In genomic region chr17:27169952-27170695, GRCm38 (mm10) we compare ENCODE assay signal across 13 mouse cellular contexts. TPM values are rescaled to one million over a fixed set of nuclear protein-coding genes. Genes with fewer than 3 reads are reported as not detected.
A peak's percentile ranks its signal among the peaks of the same experiment; 100 is the strongest.
DNase-seq lines count a peak whose midpoint lies in the region; ATAC-seq lines count a peak whose summit lies in the region.
"Had no signal": no experiment of that assay in that cellular context is flagged by ENCODE, and none has a peak within 500 bp of the region (broad histone marks: within the 10 kb centered on the region; RNA-seq: fewer than 3 reads in every experiment).

No protein-coding gene starts in this region.

- H3K4me1 ChIP-seq in forebrain, embryonic 12.5 days, result peaks cover 4% of the 10 kb centered on the region; the same call in 1 of the 2 replicates
- peaks cover 4% of the 10 kb centered on the region; the same call in 1 of the 2 replicates for H3K4me1 ChIP-seq in forebrain, embryonic 13.5 days
- H3K4me1 ChIP-seq in midbrain, embryonic 10.5 days, result peaks cover under 1% of the 10 kb centered on the region
- H3K4me1 ChIP-seq in midbrain, embryonic 14.5 days (ENCODE audit: control insufficient read depth, insufficient read depth, low read length), result peaks cover under 1% of the 10 kb centered on the region; the same call in 1 of the 2 replicates
- peaks cover 20% of the 10 kb centered on the region for H3K4me1 ChIP-seq in embryonic facial prominence, embryonic 15.5 days
- H3K4me1 ChIP-seq in forebrain, embryonic 11.5 days (replicated peaks; ENCODE audit: control insufficient read depth, insufficient read depth, low read length), result no peaks in the 10 kb centered on the region

- no peak for DNase-seq in midbrain, embryonic 10.5 days (ENCODE audit: low spot score)
- DNase-seq in midbrain, embryonic 14.5 days, result no peak
- DNase-seq in urinary bladder, adult 18-20 months (ENCODE audit: low spot score in 2 of 2), result no peak
- no peak for DNase-seq in forebrain, embryonic 11.5 days (ENCODE audit: low spot score)
- DNase-seq in left cerebral cortex, adult 18-20 months (ENCODE audit: low spot score in 2 of 2), result no peak
- DNase-seq: gastrocnemius, postnatal 10 days; heart, postnatal 4 days; kidney, adult 9 months; thymus, adult 2 months had no signal

- no peak overlapping the region for H3K4me2 ChIP-seq in forebrain, embryonic 12.5 days
- H3K4me2 ChIP-seq in forebrain, embryonic 13.5 days, result no peak overlapping the region
- no peak overlapping the region for H3K4me2 ChIP-seq in midbrain, embryonic 14.5 days (ENCODE audit: low read length)
- no peak overlapping the region for H3K4me2 ChIP-seq in embryonic facial prominence, embryonic 15.5 days (replicated peaks)
- H3K4me2 ChIP-seq in forebrain, embryonic 11.5 days (ENCODE audit: low read depth, low read length, severe bottlenecking), result no peak overlapping the region

- H3K36me3 ChIP-seq in forebrain, embryonic 12.5 days (replicated peaks), result no peaks in the 10 kb centered on the region
- no peaks in the 10 kb centered on the region for H3K36me3 ChIP-seq in forebrain, embryonic 13.5 days (ENCODE audit: poor library complexity, severe bottlenecking)
- no peaks in the 10 kb centered on the region for H3K36me3 ChIP-seq in midbrain, embryonic 10.5 days
- H3K36me3 ChIP-seq in midbrain, embryonic 14.5 days (ENCODE audit: control insufficient read depth, insufficient read depth, low read length), result no peaks in the 10 kb centered on the region
- H3K36me3 ChIP-seq in embryonic facial prominence, embryonic 15.5 days, result no peaks in the 10 kb centered on the region
- no peaks in the 10 kb centered on the region for H3K36me3 ChIP-seq in forebrain, embryonic 11.5 days (ENCODE audit: control insufficient read depth, insufficient read depth, low read length)

- no peak overlapping the region for H3K4me3 ChIP-seq in forebrain, embryonic 12.5 days (replicated peaks)
- H3K4me3 ChIP-seq in forebrain, embryonic 13.5 days, result no peak overlapping the region
- H3K4me3 ChIP-seq in midbrain, embryonic 10.5 days, result no peak overlapping the region
- H3K4me3 ChIP-seq in midbrain, embryonic 14.5 days (replicated peaks; ENCODE audit: low read depth, low read length), result no peak overlapping the region
- no peak overlapping the region for H3K4me3 ChIP-seq in embryonic facial prominence, embryonic 15.5 days (replicated peaks)
- H3K4me3 ChIP-seq in forebrain, embryonic 11.5 days (ENCODE audit: low read depth, low read length), result no peak overlapping the region

- H3K27ac ChIP-seq in forebrain, embryonic 12.5 days, result 0 out of 2 replicates have a peak overlapping the region, but pooled peaks have one; percentile 42
- no peak overlapping the region for H3K27ac ChIP-seq in forebrain, embryonic 13.5 days
- peak overlapping the region; percentile 42; the same call in 1 of the 2 replicates for H3K27ac ChIP-seq in midbrain, embryonic 10.5 days (replicated peaks)
- no peak overlapping the region for H3K27ac ChIP-seq in midbrain, embryonic 14.5 days (replicated peaks; ENCODE audit: low read depth, low read length)
- H3K27ac ChIP-seq in embryonic facial prominence, embryonic 15.5 days (replicated peaks), result peak overlapping the region; percentile 79
- no peak overlapping the region for H3K27ac ChIP-seq in forebrain, embryonic 11.5 days (ENCODE audit: low read depth, low read length)

- ATAC-seq in forebrain, embryonic 12.5 days (ENCODE audit: low FRiP score), result no peak
- ATAC-seq in forebrain, embryonic 13.5 days, result no peak
- ATAC-seq in midbrain, embryonic 14.5 days (ENCODE audit: low FRiP score, low TSS enrichment), result no peak
- no peak for ATAC-seq in embryonic facial prominence, embryonic 15.5 days (ENCODE audit: insufficient number of reproducible peaks, low FRiP score, low TSS enrichment, low read depth)
- no peak for ATAC-seq in forebrain, embryonic 11.5 days (replicated peaks; ENCODE audit: low FRiP score)

- no peak overlapping the region for H3K9ac ChIP-seq in forebrain, embryonic 12.5 days
- no peak overlapping the region for H3K9ac ChIP-seq in forebrain, embryonic 13.5 days
- H3K9ac ChIP-seq in midbrain, embryonic 14.5 days (replicated peaks; ENCODE audit: low read length), result no peak overlapping the region
- H3K9ac ChIP-seq in embryonic facial prominence, embryonic 15.5 days, result no peak overlapping the region
- no peak overlapping the region for H3K9ac ChIP-seq in forebrain, embryonic 11.5 days (ENCODE audit: low read length)

- WGBS in forebrain, embryonic 12.5 days, result 76% methylated on average over 11 of the region's 11 CpGs
- 73% methylated on average over 11 of the region's 11 CpGs for WGBS in forebrain, embryonic 13.5 days
- 76% methylated on average over 11 of the region's 11 CpGs for WGBS in midbrain, embryonic 10.5 days
- WGBS in midbrain, embryonic 14.5 days, result 83% methylated on average over 11 of the region's 11 CpGs
- WGBS in embryonic facial prominence, embryonic 15.5 days, result 47% methylated on average over 11 of the region's 11 CpGs
- 68% methylated on average over 11 of the region's 11 CpGs for WGBS in forebrain, embryonic 11.5 days

- no peaks in the 10 kb centered on the region for H3K27me3 ChIP-seq in forebrain, embryonic 12.5 days
- no peaks in the 10 kb centered on the region for H3K27me3 ChIP-seq in forebrain, embryonic 13.5 days
- H3K27me3 ChIP-seq in midbrain, embryonic 10.5 days (ENCODE audit: low read depth, poor library complexity, severe bottlenecking), result no peaks in the 10 kb centered on the region
- no peaks in the 10 kb centered on the region for H3K27me3 ChIP-seq in midbrain, embryonic 14.5 days (ENCODE audit: control insufficient read depth, insufficient read depth, low read length)
- no peaks in the 10 kb centered on the region for H3K27me3 ChIP-seq in embryonic facial prominence, embryonic 15.5 days
- H3K27me3 ChIP-seq in forebrain, embryonic 11.5 days (ENCODE audit: control insufficient read depth, insufficient read depth, low read length), result no peaks in the 10 kb centered on the region

- H3K9me3 ChIP-seq in forebrain, embryonic 12.5 days, result no peaks in the 10 kb centered on the region
- no peaks in the 10 kb centered on the region for H3K9me3 ChIP-seq in forebrain, embryonic 13.5 days (replicated peaks)
- no peaks in the 10 kb centered on the region for H3K9me3 ChIP-seq in midbrain, embryonic 10.5 days (replicated peaks)
- H3K9me3 ChIP-seq in midbrain, embryonic 14.5 days (ENCODE audit: control insufficient read depth, low read length), result no peaks in the 10 kb centered on the region
- no peaks in the 10 kb centered on the region for H3K9me3 ChIP-seq in embryonic facial prominence, embryonic 15.5 days (replicated peaks)
- no peaks in the 10 kb centered on the region for H3K9me3 ChIP-seq in forebrain, embryonic 11.5 days (ENCODE audit: control insufficient read depth, low read length)

RNA-seq across cellular contexts. Expression of gene Ip6k3, which starts 2.5 kb away (rescaled TPM):
- 0.13 TPM in 1 of 2 replicates, not detected in the other for polyA plus RNA-seq in forebrain, embryonic 12.5 days (2016; fragmentation: Nextera tagmentation; extraction: Ambion mirVana)
- polyA plus RNA-seq in forebrain, embryonic 13.5 days (2015; fragmentation: Nextera tagmentation; extraction: Ambion mirVana), result 0.21 and 0.35 TPM in 2 replicates
- 0.29 TPM in 1 of 2 replicates, not detected in the other for polyA plus RNA-seq in midbrain, embryonic 10.5 days (2016; fragmentation: Nextera tagmentation; extraction: Ambion mirVana)
- polyA plus RNA-seq in midbrain, embryonic 14.5 days (2014; fragmentation: Nextera tagmentation; extraction: Ambion mirVana), result 0.20 and 0.36 TPM in 2 replicates
- polyA plus RNA-seq in embryonic facial prominence, embryonic 15.5 days (2015; fragmentation: Nextera tagmentation; extraction: Ambion mirVana), result 0.81 and 0.91 TPM in 2 replicates
- 0.08 and 0.19 TPM in 2 replicates for polyA plus RNA-seq in forebrain, embryonic 11.5 days (2014; fragmentation: Nextera tagmentation; extraction: Ambion mirVana)
- total RNA-seq in left cerebral cortex, adult 18-20 months (2021), result under 1 TPM; 0.60 to 0.70 TPM
- total RNA-seq: layer of hippocampus, postnatal 10 days had no signal

RNA-seq across cellular contexts. Expression of gene Lemd2, which starts 34.1 kb away (rescaled TPM):
- polyA plus RNA-seq in forebrain, embryonic 12.5 days (2016; fragmentation: Nextera tagmentation; extraction: Ambion mirVana), result 30.6 and 30.8 TPM in 2 replicates
- polyA plus RNA-seq in forebrain, embryonic 13.5 days (2015; fragmentation: Nextera tagmentation; extraction: Ambion mirVana), result 14.6 and 16.4 TPM in 2 replicates
- polyA plus RNA-seq in midbrain, embryonic 10.5 days (2016; fragmentation: Nextera tagmentation; extraction: Ambion mirVana), result 16.4 and 20.8 TPM in 2 replicates
- 20.8 and 30.7 TPM in 2 replicates for polyA plus RNA-seq in midbrain, embryonic 14.5 days (2014; fragmentation: Nextera tagmentation; extraction: Ambion mirVana)
- polyA plus RNA-seq in embryonic facial prominence, embryonic 15.5 days (2015; fragmentation: Nextera tagmentation; extraction: Ambion mirVana), result 17.3 and 18.7 TPM in 2 replicates
- polyA plus RNA-seq in forebrain, embryonic 11.5 days (2014; fragmentation: Nextera tagmentation; extraction: Ambion mirVana), result 18.1 and 27.8 TPM in 2 replicates
- 10 to 100 TPM; 38.8 to 46.6 TPM for total RNA-seq in left cerebral cortex, adult 18-20 months (2021)

RNA-seq across cellular contexts. Expression of gene Uqcc2, which starts 36.4 kb away (rescaled TPM):
- polyA plus RNA-seq in forebrain, embryonic 12.5 days (2016; fragmentation: Nextera tagmentation; extraction: Ambion mirVana), result 274 and 306 TPM in 2 replicates
- polyA plus RNA-seq in forebrain, embryonic 13.5 days (2015; fragmentation: Nextera tagmentation; extraction: Ambion mirVana), result 310 and 318 TPM in 2 replicates
- 404 and 411 TPM in 2 replicates for polyA plus RNA-seq in midbrain, embryonic 10.5 days (2016; fragmentation: Nextera tagmentation; extraction: Ambion mirVana)
- polyA plus RNA-seq in midbrain, embryonic 14.5 days (2014; fragmentation: Nextera tagmentation; extraction: Ambion mirVana), result 353 and 471 TPM in 2 replicates
- 301 and 312 TPM in 2 replicates for polyA plus RNA-seq in embryonic facial prominence, embryonic 15.5 days (2015; fragmentation: Nextera tagmentation; extraction: Ambion mirVana)
- 330 and 336 TPM in 2 replicates for polyA plus RNA-seq in forebrain, embryonic 11.5 days (2014; fragmentation: Nextera tagmentation; extraction: Ambion mirVana)
- total RNA-seq in left cerebral cortex, adult 18-20 months (2021), result 100 to 1,000 TPM; 242 to 270 TPM

Comparison
In these comparisons a context has a peak if more than half of its experiments do, and no peak if none do; other contexts are left out.
1. H3K27ac ChIP-seq: peak in forebrain, embryonic 12.5 days (single experiment), midbrain, embryonic 10.5 days (single experiment) and embryonic facial prominence, embryonic 15.5 days (single experiment); none in forebrain, embryonic 13.5 days (single experiment), midbrain, embryonic 14.5 days (single experiment) and forebrain, embryonic 11.5 days (single experiment).